Mouse (Mus musculus): ENCODE results near the gene Setd3. TPM values are rescaled to one million over a fixed set of nuclear protein-coding genes. Genes with fewer than 3 reads are reported as not detected.

Setd3 gene
- polyA plus RNA-seq, 1 experiment from 2014 or later, result 77.7 TPM

DNA sequence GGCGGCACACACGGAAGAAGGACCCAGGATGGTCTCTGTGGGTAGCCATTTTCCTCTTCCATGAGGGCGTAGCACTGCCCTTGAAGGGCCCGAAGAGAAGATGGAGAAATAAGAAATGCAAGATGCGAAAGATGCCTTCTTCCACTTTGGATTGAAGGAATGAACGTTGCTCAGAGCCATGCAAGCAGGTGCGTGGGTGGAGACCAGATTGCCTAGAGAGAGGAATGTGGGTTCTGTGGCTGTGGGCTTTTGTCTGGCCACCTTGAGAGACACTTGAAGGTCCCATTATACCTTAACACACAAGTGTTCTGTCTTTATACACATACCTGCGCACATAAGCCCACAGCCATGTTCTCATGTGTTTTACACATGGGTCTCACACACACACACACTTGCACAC, 81.5 kb downstream of the Setd3 start:
- no peak overlapping the region for H3K27ac ChIP-seq (ENCODE audit: low read depth, low read length)
- 90% methylated on average over 8 of the region's 8 CpGs for WGBS
- no peak overlapping the region for H3K4me2 ChIP-seq (replicated peaks; ENCODE audit: low read depth, low read length)
- H3K9me3 ChIP-seq (ENCODE audit: control insufficient read depth, low read length), result no peaks in the 10 kb centered on the region
- H3K36me3 ChIP-seq (ENCODE audit: control insufficient read depth, insufficient read depth, low read length), result no peaks in the 10 kb centered on the region
- no peak overlapping the region for H3K9ac ChIP-seq (ENCODE audit: low read depth, low read length)
- no peaks in the 10 kb centered on the region for H3K4me1 ChIP-seq (ENCODE audit: control insufficient read depth, insufficient read depth, low read length)
- H3K4me3 ChIP-seq (ENCODE audit: low read length), result no peak overlapping the region
- H3K27me3 ChIP-seq (ENCODE audit: control insufficient read depth, insufficient read depth, low read length), result no peaks in the 10 kb centered on the region
- no peak for ATAC-seq (ENCODE audit: low FRiP score, low TSS enrichment)

DNA sequence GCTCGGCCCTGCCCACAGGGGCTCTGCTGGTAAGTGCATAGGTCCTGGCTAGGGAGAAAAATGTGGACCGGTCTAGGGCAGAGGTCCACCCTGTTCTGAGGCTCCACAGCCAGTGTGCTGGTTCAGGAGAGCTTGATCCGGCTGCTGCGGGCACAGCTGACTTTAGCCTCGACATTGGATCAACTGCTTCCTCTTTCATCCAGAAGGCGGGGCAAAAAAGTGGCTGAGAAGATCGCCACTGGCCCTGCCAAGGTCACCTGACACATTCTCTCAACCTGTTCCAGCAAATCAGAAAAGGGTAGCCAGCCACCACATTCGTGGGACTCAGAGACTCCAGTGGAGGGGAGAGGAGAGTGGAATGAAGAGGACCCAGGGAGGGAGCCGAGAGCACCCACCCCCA, 90.9 kb downstream of the Setd3 start:
- no peaks in the 10 kb centered on the region for H3K36me3 ChIP-seq (ENCODE audit: control insufficient read depth, insufficient read depth, low read length)
- no peak overlapping the region for H3K4me3 ChIP-seq (ENCODE audit: low read length)
- no peak overlapping the region for H3K9ac ChIP-seq (ENCODE audit: low read depth, low read length)
- H3K4me2 ChIP-seq (replicated peaks; ENCODE audit: low read depth, low read length), result no peak overlapping the region
- no peaks in the 10 kb centered on the region for H3K27me3 ChIP-seq (ENCODE audit: control insufficient read depth, insufficient read depth, low read length)
- H3K4me1 ChIP-seq (ENCODE audit: control insufficient read depth, insufficient read depth, low read length), result no peaks in the 10 kb centered on the region
- H3K9me3 ChIP-seq (ENCODE audit: control insufficient read depth, low read length), result no peaks in the 10 kb centered on the region
- no peak for ATAC-seq (ENCODE audit: low FRiP score, low TSS enrichment)
- 75% methylated on average over 9 of the region's 9 CpGs for WGBS
- no peak overlapping the region for H3K27ac ChIP-seq (ENCODE audit: low read depth, low read length)

DNA sequence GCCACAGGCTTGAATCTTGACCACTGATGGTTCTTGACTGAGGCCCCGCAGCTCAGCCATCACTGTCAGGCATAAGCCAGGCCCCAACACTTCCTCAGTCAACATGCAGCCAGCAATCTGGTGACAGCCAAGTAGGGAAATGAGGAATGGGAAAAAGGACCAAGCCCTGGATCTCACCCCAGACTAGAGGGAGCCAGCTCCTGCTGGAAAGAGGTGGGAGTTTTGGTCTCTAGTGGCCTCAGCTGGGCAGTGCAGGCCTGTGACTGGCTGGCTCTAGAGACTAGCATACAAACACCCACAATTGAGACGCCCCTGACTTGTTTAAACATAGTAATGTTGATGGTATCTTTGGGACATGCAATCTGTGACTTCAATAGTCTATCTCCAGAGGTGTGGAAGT, 91.6 kb downstream of the Setd3 start:
- Histone ChIP-seq H3K27ac (ENCODE audit: low read depth, low read length) (no peak overlapping the region), H3K9me3 (ENCODE audit: control insufficient read depth, low read length) (no peaks in the 10 kb centered on the region), H3K4me2 (replicated peaks; ENCODE audit: low read depth, low read length) (no peak overlapping the region), H3K9ac (ENCODE audit: low read depth, low read length) (no peak overlapping the region), H3K27me3 (ENCODE audit: control insufficient read depth, insufficient read depth, low read length) (no peaks in the 10 kb centered on the region), H3K4me3 (ENCODE audit: low read length) (no peak overlapping the region), H3K4me1 (ENCODE audit: control insufficient read depth, insufficient read depth, low read length) (no peaks in the 10 kb centered on the region), H3K36me3 (ENCODE audit: control insufficient read depth, insufficient read depth, low read length) (no peaks in the 10 kb centered on the region)
- WGBS, result 71% methylated on average over 2 of the region's 2 CpGs
- peak; percentile 57; the same call in 1 of the 2 replicates for ATAC-seq (ENCODE audit: low FRiP score, low TSS enrichment)

DNA sequence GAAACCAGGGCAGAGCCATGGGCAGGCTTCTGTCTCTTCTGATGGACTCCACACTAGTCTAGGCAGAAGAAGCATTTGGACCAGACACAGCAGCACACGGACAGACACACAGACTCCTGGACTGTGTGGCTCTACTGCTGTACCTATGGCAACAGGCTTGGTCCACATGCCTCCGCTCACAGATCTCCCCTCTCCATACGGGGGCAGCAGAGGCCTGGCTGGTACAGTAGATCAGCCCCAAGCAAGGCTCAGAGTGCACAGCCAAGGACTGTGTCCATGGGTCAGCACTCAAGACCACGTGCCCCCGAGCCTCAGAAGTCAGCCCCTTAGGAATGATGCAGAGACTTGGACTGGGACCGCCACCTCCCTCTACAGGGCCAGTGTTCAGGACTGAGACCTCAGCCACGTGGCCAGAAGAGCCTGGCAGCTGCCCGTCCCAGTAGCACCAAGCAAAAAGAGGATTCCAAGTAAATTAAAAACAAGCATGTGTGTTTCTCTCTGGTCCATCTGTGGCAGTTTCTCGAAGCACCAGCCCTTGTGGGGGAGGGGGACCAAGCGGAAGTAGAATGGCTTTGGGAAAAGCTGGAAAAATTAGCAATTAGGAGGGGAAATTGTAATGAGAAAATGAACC, 100.9 kb downstream of the Setd3 start:
- Histone ChIP-seq H3K36me3 (ENCODE audit: control insufficient read depth, insufficient read depth, low read length) (no peaks in the 10 kb centered on the region), H3K4me1 (ENCODE audit: control insufficient read depth, insufficient read depth, low read length) (no peaks in the 10 kb centered on the region), H3K9me3 (ENCODE audit: control insufficient read depth, low read length) (no peaks in the 10 kb centered on the region), H3K27me3 (ENCODE audit: control insufficient read depth, insufficient read depth, low read length) (no peaks in the 10 kb centered on the region), H3K4me2 (replicated peaks; ENCODE audit: low read depth, low read length) (no peak overlapping the region), H3K4me3 (ENCODE audit: low read length) (no peak overlapping the region), H3K9ac (ENCODE audit: low read depth, low read length) (no peak overlapping the region), H3K27ac (ENCODE audit: low read depth, low read length) (no peak overlapping the region)
- no peak for ATAC-seq (ENCODE audit: low FRiP score, low TSS enrichment)
- WGBS, result 80% methylated on average over 10 of the region's 10 CpGs

DNA sequence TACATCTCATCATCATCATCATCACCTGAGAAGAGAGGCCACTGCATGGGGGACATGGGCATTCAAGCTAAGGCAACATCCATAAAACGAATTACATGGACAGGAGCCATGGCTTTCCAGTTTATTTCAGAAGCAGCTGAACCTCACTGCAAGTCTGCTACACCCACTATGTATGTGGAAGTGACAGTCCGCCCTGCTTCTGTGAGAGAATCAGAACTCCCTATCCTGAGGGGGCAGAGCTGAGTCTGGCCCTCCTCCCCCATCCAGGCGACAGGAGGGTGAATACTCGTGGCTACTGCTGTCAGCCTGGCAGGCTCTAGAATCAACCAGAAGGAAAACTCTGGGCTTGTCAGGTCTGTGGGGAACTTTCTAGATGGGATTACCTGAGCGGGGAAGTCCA, 106.2 kb downstream of the Setd3 start:
- H3K4me3 ChIP-seq (ENCODE audit: low read length), result no peak overlapping the region
- H3K9ac ChIP-seq (ENCODE audit: low read depth, low read length), result no peak overlapping the region
- no peak overlapping the region for H3K4me2 ChIP-seq (replicated peaks; ENCODE audit: low read depth, low read length)
- no peaks in the 10 kb centered on the region for H3K36me3 ChIP-seq (ENCODE audit: control insufficient read depth, insufficient read depth, low read length)
- H3K4me1 ChIP-seq (ENCODE audit: control insufficient read depth, insufficient read depth, low read length), result peaks cover 7% of the 10 kb centered on the region; the same call in 1 of the 2 replicates
- H3K27ac ChIP-seq (ENCODE audit: low read depth, low read length), result no peak overlapping the region
- WGBS, result 60% methylated on average over 5 of the region's 5 CpGs
- no peaks in the 10 kb centered on the region for H3K9me3 ChIP-seq (ENCODE audit: control insufficient read depth, low read length)
- no peaks in the 10 kb centered on the region for H3K27me3 ChIP-seq (ENCODE audit: control insufficient read depth, insufficient read depth, low read length)
- ATAC-seq (ENCODE audit: low FRiP score, low TSS enrichment), result no peak

DNA sequence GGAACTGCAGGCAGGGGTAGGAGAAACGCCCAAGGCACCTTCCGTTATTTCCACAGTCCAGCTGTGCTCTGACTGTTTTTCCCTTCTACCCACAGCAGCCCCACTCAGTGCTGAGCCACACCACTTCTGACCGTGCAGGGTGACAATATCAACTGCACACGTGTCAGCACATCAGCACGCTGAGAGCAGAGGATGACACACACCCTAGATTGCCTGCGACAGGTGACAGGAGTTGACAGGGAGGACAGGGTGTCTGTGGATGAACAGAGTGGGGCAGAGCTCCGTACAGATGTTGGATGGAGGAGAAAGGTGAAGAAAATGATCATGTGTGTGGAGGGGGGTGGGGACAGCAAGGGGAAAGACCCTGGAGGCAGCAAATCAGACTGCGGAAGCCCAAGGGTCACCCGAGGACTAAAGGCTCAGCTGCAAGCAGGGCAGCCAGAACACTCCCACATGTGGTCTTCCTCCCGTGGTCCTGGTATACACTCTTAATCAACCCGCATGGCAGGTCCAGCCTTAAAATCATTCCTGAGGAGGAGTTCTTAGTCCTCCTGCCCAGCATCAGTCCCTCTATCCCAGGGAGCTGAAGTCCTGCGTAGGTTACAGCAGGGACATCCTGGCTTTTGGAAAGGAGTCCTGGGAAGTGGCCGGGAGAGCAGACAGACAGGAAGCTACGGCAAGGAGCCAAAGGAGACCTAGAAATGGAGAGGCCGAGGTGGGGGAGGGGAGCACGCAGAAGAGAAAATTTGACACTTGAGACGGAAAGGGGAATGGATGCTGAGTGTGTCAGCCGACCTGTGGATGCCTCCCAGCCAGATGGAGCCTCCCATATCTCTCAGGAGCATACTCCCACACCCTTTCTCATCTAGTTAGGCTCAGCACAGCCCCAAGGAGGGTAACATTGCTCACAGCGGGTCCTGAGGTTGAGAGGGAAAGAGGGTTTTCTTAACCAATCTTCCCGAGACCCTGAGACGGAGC, 108.1 kb downstream of the Setd3 start:
- Histone ChIP-seq H3K4me1 (ENCODE audit: control insufficient read depth, insufficient read depth, low read length) (peaks cover 7% of the 10 kb centered on the region; the same call in 1 of the 2 replicates), H3K27ac (ENCODE audit: low read depth, low read length) (no peak overlapping the region), H3K36me3 (ENCODE audit: control insufficient read depth, insufficient read depth, low read length) (no peaks in the 10 kb centered on the region), H3K9me3 (ENCODE audit: control insufficient read depth, low read length) (no peaks in the 10 kb centered on the region), H3K9ac (ENCODE audit: low read depth, low read length) (no peak overlapping the region), H3K4me3 (ENCODE audit: low read length) (no peak overlapping the region), H3K4me2 (replicated peaks; ENCODE audit: low read depth, low read length) (no peak overlapping the region), H3K27me3 (ENCODE audit: control insufficient read depth, insufficient read depth, low read length) (no peaks in the 10 kb centered on the region)
- WGBS, result 26% methylated on average over 21 of the region's 21 CpGs
- ATAC-seq (ENCODE audit: low FRiP score, low TSS enrichment), result peak; percentile 73; the same call in 1 of the 2 replicates

DNA sequence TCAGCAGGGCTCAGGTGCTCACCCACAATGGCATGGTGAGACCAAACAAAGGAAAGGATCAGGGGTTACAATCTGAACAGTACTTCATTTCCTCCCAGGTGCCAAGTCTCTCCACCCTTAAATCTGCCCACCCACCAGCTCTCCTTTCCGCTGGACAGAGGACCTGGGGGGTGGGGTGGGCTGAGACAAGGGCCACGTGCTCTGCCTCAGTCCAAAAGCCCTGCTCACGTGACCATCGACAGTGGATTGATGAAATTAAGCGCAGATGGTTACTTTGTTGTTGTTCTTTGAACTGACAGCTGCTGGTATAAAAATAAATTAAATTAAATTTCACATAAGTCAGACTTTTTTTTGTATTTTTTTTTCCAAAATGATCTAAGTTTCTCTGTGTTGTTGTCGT, 109.6 kb downstream of the Setd3 start:
- WGBS, result 52% methylated on average over 6 of the region's 6 CpGs
- Histone ChIP-seq H3K9ac (ENCODE audit: low read depth, low read length) (no peak overlapping the region), H3K27ac (ENCODE audit: low read depth, low read length) (no peak overlapping the region)

DNA sequence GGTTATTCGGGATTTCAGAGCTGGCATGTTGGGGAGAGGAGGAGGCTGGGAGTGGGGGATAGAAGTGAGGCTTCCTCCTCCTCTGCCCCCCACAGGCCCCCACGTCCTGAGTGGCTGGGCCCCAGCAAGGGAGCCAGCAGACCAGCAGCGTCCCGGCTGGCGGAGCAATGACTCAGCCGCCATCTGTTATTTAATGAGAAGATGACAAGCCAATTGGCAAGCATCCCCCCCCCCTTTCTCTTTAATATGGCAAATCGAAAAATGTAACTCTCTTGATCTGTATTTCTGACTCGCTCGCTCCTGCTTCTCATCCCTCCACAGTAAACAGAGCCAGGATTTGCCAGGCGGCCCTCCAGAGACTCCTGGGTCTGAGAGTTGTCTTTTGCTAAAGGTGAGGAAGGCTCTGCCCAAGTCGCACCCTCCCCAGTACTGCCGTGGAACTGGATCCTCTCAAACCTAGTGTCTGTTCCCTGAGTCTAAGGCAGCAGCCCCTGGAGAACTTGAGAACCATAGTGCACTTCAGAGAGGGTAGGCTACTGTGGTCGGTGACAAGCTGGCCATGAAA, 111.2 kb downstream of the Setd3 start:
- Histone ChIP-seq H3K27me3 (ENCODE audit: control insufficient read depth, insufficient read depth, low read length) (no peaks in the 10 kb centered on the region), H3K9ac (ENCODE audit: low read depth, low read length) (no peak overlapping the region), H3K36me3 (ENCODE audit: control insufficient read depth, insufficient read depth, low read length) (no peaks in the 10 kb centered on the region), H3K27ac (ENCODE audit: low read depth, low read length) (no peak overlapping the region), H3K9me3 (ENCODE audit: control insufficient read depth, low read length) (no peaks in the 10 kb centered on the region), H3K4me3 (ENCODE audit: low read length) (no peak overlapping the region), H3K4me2 (replicated peaks; ENCODE audit: low read depth, low read length) (no peak overlapping the region), H3K4me1 (ENCODE audit: control insufficient read depth, insufficient read depth, low read length) (peaks cover 7% of the 10 kb centered on the region; the same call in 1 of the 2 replicates)
- 75% methylated on average over 13 of the region's 13 CpGs for WGBS
- no peak for ATAC-seq (ENCODE audit: low FRiP score, low TSS enrichment)

More for the DNA sequence above, 109.6 kb downstream of the Setd3 start:
- Histone ChIP-seq H3K27me3 (ENCODE audit: control insufficient read depth, insufficient read depth, low read length) (no peaks in the 10 kb centered on the region), H3K4me2 (replicated peaks; ENCODE audit: low read depth, low read length) (no peak overlapping the region), H3K4me3 (ENCODE audit: low read length) (no peak overlapping the region), H3K4me1 (ENCODE audit: control insufficient read depth, insufficient read depth, low read length) (peaks cover 7% of the 10 kb centered on the region; the same call in 1 of the 2 replicates), H3K9me3 (ENCODE audit: control insufficient read depth, low read length) (no peaks in the 10 kb centered on the region), H3K36me3 (ENCODE audit: control insufficient read depth, insufficient read depth, low read length) (no peaks in the 10 kb centered on the region)
- no peak for ATAC-seq (ENCODE audit: low FRiP score, low TSS enrichment)

DNA sequence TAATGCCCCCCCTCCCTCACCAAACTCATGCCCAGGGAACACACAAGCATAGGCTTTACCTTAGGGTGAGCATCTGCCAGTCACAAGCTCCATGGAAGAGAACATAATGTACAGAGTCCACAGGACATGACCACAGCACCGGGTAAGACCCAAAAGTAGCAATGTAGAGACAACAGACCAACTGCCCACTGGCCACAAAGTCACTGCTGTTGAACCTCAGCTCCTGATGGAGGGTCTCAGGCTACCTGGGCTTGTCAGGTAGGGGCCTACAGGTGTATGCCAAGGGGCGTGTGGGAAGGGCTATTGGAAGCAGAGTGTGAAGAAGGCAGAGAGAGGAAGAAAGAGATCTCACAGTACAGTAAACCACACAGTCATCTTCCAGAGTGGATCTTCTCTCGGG, 111.9 kb downstream of the Setd3 start:
- 91% methylated on average over 3 of the region's 3 CpGs for WGBS
- Histone ChIP-seq H3K27ac (ENCODE audit: low read depth, low read length) (no peak overlapping the region), H3K9ac (ENCODE audit: low read depth, low read length) (no peak overlapping the region), H3K4me2 (replicated peaks; ENCODE audit: low read depth, low read length) (no peak overlapping the region), H3K27me3 (ENCODE audit: control insufficient read depth, insufficient read depth, low read length) (no peaks in the 10 kb centered on the region), H3K9me3 (ENCODE audit: control insufficient read depth, low read length) (no peaks in the 10 kb centered on the region), H3K4me3 (ENCODE audit: low read length) (no peak overlapping the region), H3K36me3 (ENCODE audit: control insufficient read depth, insufficient read depth, low read length) (no peaks in the 10 kb centered on the region), H3K4me1 (ENCODE audit: control insufficient read depth, insufficient read depth, low read length) (peaks cover 7% of the 10 kb centered on the region; the same call in 1 of the 2 replicates)
- no peak for ATAC-seq (ENCODE audit: low FRiP score, low TSS enrichment)

Data from kidney, embryonic 14.5 days (tissue).